Mouse (Mus musculus) forebrain, postnatal 0 days (tissue): ENCODE results near the gene Olfr1208. TPM values are rescaled to one million over a fixed set of nuclear protein-coding genes. Genes with fewer than 3 reads are reported as not detected.

Experiments used
- ATAC-seq: fragments of 200-750 bp; cut with Nextera tagmentation; 2 replicates; pipeline ENCODE4 v1.8.0; 2017; ENCODE audit warnings: mild to moderate bottlenecking, moderate library complexity
- DNase-seq: peaks from one replicate; pipeline ENCODE4 v3.0.0-alpha.2; 2015
- H3K27ac ChIP-seq: fragments of 300-500 bp; sonication (generic); 2 replicates; pipeline ENCODE4 v1.5.1; 2014; ENCODE audit warnings: low read depth, mild to moderate bottlenecking, antibody characterized with exemption, low read length, moderate library complexity, mixed read lengths
- H3K27me3 ChIP-seq: fragments of 300-500 bp; sonication (generic); 2 replicates; pipeline ENCODE4 v1.6.1; 2014; ENCODE audit warnings: mild to moderate bottlenecking, low read length, mixed read lengths; ENCODE audit not compliant: insufficient read depth
- H3K36me3 ChIP-seq: fragments of 300-500 bp; sonication (generic); 2 replicates; pipeline ENCODE4 v1.6.1; 2014; ENCODE audit warnings: mild to moderate bottlenecking, moderate library complexity; ENCODE audit not compliant: insufficient read depth
- H3K4me1 ChIP-seq: fragments of 300-500 bp; sonication (generic); 2 replicates; pipeline ENCODE4 v1.6.1; 2014; ENCODE audit warnings: antibody characterized with exemption; ENCODE audit not compliant: insufficient read depth
- H3K4me2 ChIP-seq: fragments of 300-500 bp; sonication (generic); 2 replicates; pipeline ENCODE4 v1.6.1; 2014; ENCODE audit warnings: low read depth, mild to moderate bottlenecking, moderate library complexity
- H3K4me3 ChIP-seq: fragments of 300-500 bp; sonication (generic); 2 replicates; pipeline ENCODE4 v1.5.1; 2014; ENCODE audit warnings: low read depth, low read length, mixed read lengths
- H3K9ac ChIP-seq: fragments of 300-500 bp; sonication (generic); 2 replicates; pipeline ENCODE4 v1.6.1; 2014; ENCODE audit warnings: mild to moderate bottlenecking
- H3K9me3 ChIP-seq: fragments of 300-500 bp; sonication (generic); 2 replicates; pipeline ENCODE4 v1.6.1; 2016; ENCODE audit warnings: low read length
- CTCF ChIP-seq: sonication (generic); IDR thresholded peaks from 2 replicates; pipeline ENCODE4 v1.5.1; 2016; ENCODE audit warnings: antibody characterized with exemption, control low read depth, low read depth
- WGBS: fragments of 180-500 bp; shearing (Covaris S2); extraction: QIAGEN DNeasy Blood & Tissue Kit; methylation state at CpG from one replicate; pipeline ENCODE4 v1.1.7; 2014; 5-methylcytosine and 5-hydroxymethylcytosine counted together
- polyA plus RNA-seq: library from polyadenylated mRNA; unstranded; fragments of >200 nt; fragmentation: Nextera tagmentation; extraction: Ambion mirVana; gene quantifications from 2 replicates; pipeline ENCODE4 v1.2.1, GENCODE M21; 2015
- total RNA-seq: library from RNA; depleted of rRNA; stranded (reverse); fragments of >200 nt; gene quantifications from 2 replicates; pipeline ENCODE4 v1.2.3, GENCODE M21; 2014; rRNA removed

Olfr1208 gene
- total RNA-seq (not detected in 2 replicates), polyA plus RNA-seq (not detected in 2 replicates)

- Histone ChIP-seq H3K9me3 (no peaks in the 10 kb centered on the region), H3K9ac (no peak within 1 kb of the TSS), H3K27ac (no peak within 1 kb of the TSS), H3K4me2 (no peak within 1 kb of the TSS), H3K36me3 (no peaks in the 10 kb centered on the region), H3K27me3 (no peaks in the 10 kb centered on the region), H3K4me3 (no peak within 1 kb of the TSS), H3K4me1 (no peaks in the 10 kb centered on the region)
- DNase-seq (no peak), ATAC-seq (no peak)
- no peak for TF ChIP-seq CTCF
Observed at GRCm38 (mm10) chr2:88902211-88902610, at the start of gene Olfr1208. TSS of gene Olfr1208 (minus strand) at chr2:88902311.

- no peak for DNase-seq
- Histone ChIP-seq H3K4me2 (no peak within 1 kb of the TSS), H3K36me3 (no peaks in the 10 kb centered on the region), H3K4me3 (no peak within 1 kb of the TSS), H3K4me1 (no peaks in the 10 kb centered on the region), H3K27me3 (no peaks in the 10 kb centered on the region), H3K9ac (no peak within 1 kb of the TSS), H3K27ac (no peak within 1 kb of the TSS), H3K9me3 (no peaks in the 10 kb centered on the region)
- TF ChIP-seq CTCF: no peak
- ATAC-seq: no peak
- WGBS: 84% methylated on average over 1 of the region's 1 CpGs
Observed at GRCm38 (mm10) chr2:88938011-88938410, 35.9 kb upstream of the Olfr1208 start, which contains the start of gene Olfr1211. TSS of gene Olfr1211 (minus strand) at chr2:88938111.

GRCm38 (mm10) chr2:88915057-88915456 is 12.9 kb upstream of the Olfr1208 start, which contains the start of gene Olfr1209:
TSS of gene Olfr1209 (minus strand) at chr2:88915157.
- Histone ChIP-seq H3K9ac (no peak within 1 kb of the TSS), H3K36me3 (no peaks in the 10 kb centered on the region), H3K27me3 (no peaks in the 10 kb centered on the region), H3K4me3 (no peak within 1 kb of the TSS), H3K4me1 (no peaks in the 10 kb centered on the region), H3K4me2 (no peak within 1 kb of the TSS), H3K9me3 (no peaks in the 10 kb centered on the region), H3K27ac (no peak within 1 kb of the TSS)
- DNase-seq: no peak
- TF ChIP-seq CTCF: no peak
- WGBS: 97% methylated on average over 3 of the region's 3 CpGs
- ATAC-seq: no peak

- no peak for DNase-seq
- H3K4me1 ChIP-seq: no peaks in the 10 kb centered on the region
Observed at GRCm38 (mm10) chr2:88862931-88863330, 39.2 kb downstream of the Olfr1208 start, which contains the start of gene Olfr1206. TSS of gene Olfr1206 (plus strand) at chr2:88863231.

GRCm38 (mm10) chr2:88848992-88849391 is 53.1 kb downstream of the Olfr1208 start, which contains the start of gene Olfr1204:
TSS of gene Olfr1204 (plus strand) at chr2:88849292.
- no peak for ATAC-seq
- 91% methylated on average over 1 of the region's 1 CpGs for WGBS
- H3K9ac ChIP-seq: no peak within 1 kb of the TSS

More at GRCm38 (mm10) chr2:88862931-88863330, 39.2 kb downstream of the Olfr1208 start, which contains the start of gene Olfr1206:
- no peak for TF ChIP-seq CTCF
- H3K27me3 ChIP-seq: no peaks in the 10 kb centered on the region
- 79% methylated on average over 2 of the region's 2 CpGs for WGBS
- H3K27ac ChIP-seq: no peak within 1 kb of the TSS
- ATAC-seq: no peak
- no peak within 1 kb of the TSS for H3K4me2 ChIP-seq
- H3K9me3 ChIP-seq: no peaks in the 10 kb centered on the region
- H3K4me3 ChIP-seq: no peak within 1 kb of the TSS
- H3K9ac ChIP-seq: no peak within 1 kb of the TSS
- H3K36me3 ChIP-seq: no peaks in the 10 kb centered on the region

More at GRCm38 (mm10) chr2:88848992-88849391, 53.1 kb downstream of the Olfr1208 start, which contains the start of gene Olfr1204:
- Histone ChIP-seq H3K9me3 (no peaks in the 10 kb centered on the region), H3K27me3 (no peaks in the 10 kb centered on the region), H3K36me3 (no peaks in the 10 kb centered on the region), H3K4me1 (no peaks in the 10 kb centered on the region), H3K4me3 (no peak within 1 kb of the TSS), H3K27ac (no peak within 1 kb of the TSS), H3K4me2 (no peak within 1 kb of the TSS)
- DNase-seq: no peak
- TF ChIP-seq CTCF: no peak

Other genes starting within 250 kb of the Olfr1208 start
- gene Olfr1193, start 226.7 kb downstream of the Olfr1208 start, total RNA-seq: not detected in 2 replicates
- gene Olfr1193, start 226.7 kb downstream of the Olfr1208 start, polyA plus RNA-seq: not detected in 2 replicates
- gene Olfr1195, start 213.1 kb downstream of the Olfr1208 start, total RNA-seq: not detected in 2 replicates
- not detected in 2 replicates for gene Olfr1195, start 213.1 kb downstream of the Olfr1208 start, polyA plus RNA-seq
- gene Olfr1196, start 197.7 kb downstream of the Olfr1208 start, total RNA-seq: not detected in 2 replicates
- gene Olfr1196, start 197.7 kb downstream of the Olfr1208 start, polyA plus RNA-seq: not detected in 2 replicates
- gene Olfr1197, start 169.9 kb downstream of the Olfr1208 start, total RNA-seq: not detected in 2 replicates
- gene Olfr1197, start 169.9 kb downstream of the Olfr1208 start, polyA plus RNA-seq: not detected in 2 replicates
- gene Olfr1198, start 150.9 kb downstream of the Olfr1208 start, total RNA-seq: not detected in 2 replicates
- not detected in 2 replicates for gene Olfr1198, start 150.9 kb downstream of the Olfr1208 start, polyA plus RNA-seq
- not detected in 2 replicates for gene Olfr1199, start 141.8 kb downstream of the Olfr1208 start, total RNA-seq
- gene Olfr1199, start 141.8 kb downstream of the Olfr1208 start, polyA plus RNA-seq: not detected in 2 replicates
- gene Olfr1200, start 131.8 kb downstream of the Olfr1208 start, total RNA-seq: not detected in 2 replicates
- not detected in 2 replicates for gene Olfr1200, start 131.8 kb downstream of the Olfr1208 start, polyA plus RNA-seq
- gene Olfr1201, start 109.3 kb downstream of the Olfr1208 start, total RNA-seq: not detected in 2 replicates
- gene Olfr1201, start 109.3 kb downstream of the Olfr1208 start, polyA plus RNA-seq: not detected in 2 replicates
- gene Olfr1202, start 87.8 kb downstream of the Olfr1208 start, total RNA-seq: not detected in 2 replicates
- not detected in 2 replicates for gene Olfr1202, start 87.8 kb downstream of the Olfr1208 start, polyA plus RNA-seq
- gene Olfr1205, start 72.6 kb downstream of the Olfr1208 start, total RNA-seq: not detected in 2 replicates
- not detected in 2 replicates for gene Olfr1205, start 72.6 kb downstream of the Olfr1208 start, polyA plus RNA-seq
- gene Olfr1204, start 53.0 kb downstream of the Olfr1208 start, total RNA-seq: not detected in 2 replicates
- gene Olfr1204, start 53.0 kb downstream of the Olfr1208 start, polyA plus RNA-seq: not detected in 2 replicates
- not detected in 2 replicates for gene Olfr1206, start 39.1 kb downstream of the Olfr1208 start, total RNA-seq
- not detected in 2 replicates for gene Olfr1206, start 39.1 kb downstream of the Olfr1208 start, polyA plus RNA-seq
- not detected in 2 replicates for gene Olfr1209, start 12.8 kb upstream of the Olfr1208 start, total RNA-seq
- not detected in 2 replicates for gene Olfr1209, start 12.8 kb upstream of the Olfr1208 start, polyA plus RNA-seq
- gene Olfr1211, start 35.8 kb upstream of the Olfr1208 start, total RNA-seq: not detected in 2 replicates
- not detected in 2 replicates for gene Olfr1211, start 35.8 kb upstream of the Olfr1208 start, polyA plus RNA-seq
- not detected in 2 replicates for gene Olfr1212, start 51.7 kb upstream of the Olfr1208 start, total RNA-seq
- not detected in 2 replicates for gene Olfr1212, start 51.7 kb upstream of the Olfr1208 start, polyA plus RNA-seq
- not detected in 2 replicates for gene Gm13762, start 78.0 kb upstream of the Olfr1208 start, total RNA-seq
- not detected in 2 replicates for gene Gm13762, start 78.0 kb upstream of the Olfr1208 start, polyA plus RNA-seq
- gene Olfr1214, start 90.3 kb upstream of the Olfr1208 start, total RNA-seq: not detected in 2 replicates
- gene Olfr1214, start 90.3 kb upstream of the Olfr1208 start, polyA plus RNA-seq: not detected in 2 replicates
- gene Olfr1215, start 104.7 kb upstream of the Olfr1208 start, total RNA-seq: not detected in 2 replicates
- gene Olfr1215, start 104.7 kb upstream of the Olfr1208 start, polyA plus RNA-seq: not detected in 2 replicates
- not detected in 2 replicates for gene Olfr1216, start 116.0 kb upstream of the Olfr1208 start, total RNA-seq
- not detected in 2 replicates for gene Olfr1216, start 116.0 kb upstream of the Olfr1208 start, polyA plus RNA-seq
- gene Olfr1217, start 129.8 kb upstream of the Olfr1208 start, total RNA-seq: not detected in 2 replicates
- gene Olfr1217, start 129.8 kb upstream of the Olfr1208 start, polyA plus RNA-seq: not detected in 2 replicates
- not detected in 2 replicates for gene Olfr1218, start 158.9 kb upstream of the Olfr1208 start, total RNA-seq
- gene Olfr1218, start 158.9 kb upstream of the Olfr1208 start, polyA plus RNA-seq: not detected in 2 replicates
- not detected in 2 replicates for gene Olfr1219, start 181.2 kb upstream of the Olfr1208 start, total RNA-seq
- gene Olfr1219, start 181.2 kb upstream of the Olfr1208 start, polyA plus RNA-seq: not detected in 2 replicates
- gene Olfr1220, start 204.5 kb upstream of the Olfr1208 start, total RNA-seq: not detected in 2 replicates
- not detected in 2 replicates for gene Olfr1220, start 204.5 kb upstream of the Olfr1208 start, polyA plus RNA-seq
- gene Olfr1221, start 215.0 kb upstream of the Olfr1208 start, total RNA-seq: not detected in 2 replicates
- not detected in 2 replicates for gene Olfr1221, start 215.0 kb upstream of the Olfr1208 start, polyA plus RNA-seq
- gene Olfr1222, start 230.7 kb upstream of the Olfr1208 start, total RNA-seq: not detected in 2 replicates
- gene Olfr1222, start 230.7 kb upstream of the Olfr1208 start, polyA plus RNA-seq: not detected in 2 replicates
- gene Olfr1223, start 249.2 kb upstream of the Olfr1208 start, total RNA-seq: not detected in 2 replicates
- gene Olfr1223, start 249.2 kb upstream of the Olfr1208 start, polyA plus RNA-seq: not detected in 2 replicates